Mouse (Mus musculus) c-Kit-positive CD71-negative TER-119-negative erythroid progenitor cells, embryonic 14.5 days (primary cell): Measurements from ENCODE around the gene Zp3.

ENCODE experiments used
- DNase-seq: peaks from one replicate; pipeline ENCODE4 v3.0.0-alpha.2; 2013; ENCODE audit warnings: low read depth

Zp3 gene

DNA sequence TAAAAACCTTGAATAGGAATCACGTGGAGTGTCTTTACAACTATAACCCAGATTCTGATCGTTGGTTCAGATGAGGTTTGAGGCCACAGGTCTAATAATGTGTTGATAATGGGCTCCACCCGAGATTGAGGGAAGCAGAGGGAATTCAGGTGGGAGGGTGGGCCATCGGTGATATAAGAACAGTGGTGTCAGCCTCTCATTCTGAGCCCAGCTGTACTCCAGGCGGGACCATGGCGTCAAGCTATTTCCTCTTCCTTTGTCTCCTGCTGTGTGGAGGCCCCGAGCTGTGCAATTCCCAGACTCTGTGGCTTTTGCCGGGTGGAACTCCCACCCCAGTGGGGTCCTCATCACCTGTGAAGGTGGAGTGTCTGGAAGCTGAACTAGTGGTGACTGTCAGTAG, at the start of gene Zp3:
Gene Zp3, plus strand, starts transcription at position 196 of the 400 bp plus-strand sequence.
- DNase-seq, result no peak

DNA sequence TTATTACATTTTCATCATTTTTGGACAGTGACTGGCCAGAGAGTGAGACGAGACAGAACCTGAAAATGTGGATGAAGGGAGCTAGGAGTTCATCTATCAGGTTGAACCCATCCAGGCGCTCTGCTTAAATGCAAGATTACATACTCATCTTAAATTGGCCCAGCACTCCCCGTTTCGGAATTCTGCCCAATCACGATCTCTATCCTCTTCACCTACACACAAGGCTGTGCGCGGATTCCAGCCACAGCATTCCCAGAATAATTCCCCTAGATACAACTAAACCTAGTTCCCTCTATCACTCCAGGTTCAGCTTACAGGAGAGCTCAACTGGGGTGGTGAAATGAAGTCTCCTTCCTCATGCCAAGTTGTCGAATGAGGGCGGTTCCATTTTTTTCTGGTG, 48.4 kb upstream of the Zp3 start:
- DNase-seq, result no peak

DNA sequence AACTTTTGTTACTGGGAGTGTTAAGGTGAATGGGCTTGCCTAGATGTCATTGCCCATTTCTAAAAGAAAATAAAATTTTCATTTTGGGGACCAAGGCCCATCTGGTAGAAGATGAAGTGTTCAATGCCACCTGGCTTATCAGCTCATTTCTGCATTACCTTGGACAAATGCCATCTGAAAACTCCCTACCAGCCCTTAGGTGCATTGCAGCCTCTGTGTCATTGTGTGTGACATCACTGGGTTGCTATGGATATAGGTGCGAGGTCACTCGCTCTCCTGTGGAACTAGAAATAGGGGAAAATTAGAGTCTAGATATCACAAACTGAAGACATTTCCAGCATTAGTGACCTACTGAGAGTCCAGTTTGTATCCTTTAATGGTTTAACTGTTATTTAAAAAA, 47.5 kb upstream of the Zp3 start:
- DNase-seq, result no peak

DNA sequence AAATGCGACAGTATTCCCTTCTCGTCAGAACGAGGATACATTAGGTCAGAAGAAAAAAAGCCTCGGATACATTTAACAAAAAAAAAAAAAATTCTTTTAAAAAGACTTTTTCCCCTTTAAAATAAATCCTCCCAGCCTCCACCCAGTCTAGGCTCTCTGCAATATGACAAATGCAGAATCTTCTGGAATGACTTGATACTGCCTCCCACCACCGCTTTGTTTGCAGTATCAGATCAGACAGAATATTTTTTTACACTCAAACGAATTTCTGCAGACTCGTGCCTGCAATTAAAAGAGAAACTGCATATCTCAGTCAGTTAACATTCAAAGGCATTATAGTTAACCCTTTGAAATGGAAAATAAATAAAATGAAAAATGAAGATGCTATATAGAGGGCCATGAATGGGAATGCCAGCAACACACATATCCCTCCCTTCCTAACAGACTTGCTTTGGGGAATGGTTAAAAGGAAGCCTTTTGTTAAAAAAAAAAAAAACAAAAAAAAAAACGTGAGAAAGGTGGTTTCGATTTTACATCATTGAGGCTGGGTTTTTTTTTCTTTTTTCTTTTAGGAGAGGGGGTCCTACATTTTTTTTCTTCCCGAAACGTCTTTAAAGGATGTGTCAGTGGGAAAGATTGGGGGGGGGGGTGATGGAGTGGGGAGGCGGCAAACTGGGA, 46.5 kb upstream of the Zp3 start:
- DNase-seq, result no peak

DNA sequence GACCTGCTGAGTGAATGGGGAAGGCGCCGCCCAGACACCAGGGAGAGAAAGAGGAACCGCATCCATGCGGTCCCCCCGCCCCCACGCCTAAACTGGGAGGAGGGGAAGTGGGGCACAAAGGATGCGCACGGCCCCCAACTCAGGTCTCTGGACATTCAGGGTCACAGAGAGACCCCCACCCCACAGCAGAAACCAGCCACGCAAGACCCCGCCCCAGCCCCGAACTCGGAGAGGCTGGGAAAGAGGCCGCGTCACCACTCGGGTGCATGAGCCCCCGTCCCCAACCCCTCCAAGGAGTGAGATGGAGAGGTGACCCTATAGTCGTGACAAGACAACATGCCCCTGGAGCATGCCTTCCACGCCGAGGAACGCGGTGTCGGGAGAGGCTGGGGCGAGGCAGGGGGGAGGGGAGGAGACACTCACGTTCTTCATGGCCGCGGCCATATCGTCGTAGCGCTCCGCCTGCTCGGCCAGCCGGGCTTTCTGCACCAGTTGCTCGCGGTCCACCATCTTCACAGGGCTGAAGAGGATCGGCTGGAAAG, 45.9 kb upstream of the Zp3 start:
- DNase-seq, result peak; percentile 64

DNA sequence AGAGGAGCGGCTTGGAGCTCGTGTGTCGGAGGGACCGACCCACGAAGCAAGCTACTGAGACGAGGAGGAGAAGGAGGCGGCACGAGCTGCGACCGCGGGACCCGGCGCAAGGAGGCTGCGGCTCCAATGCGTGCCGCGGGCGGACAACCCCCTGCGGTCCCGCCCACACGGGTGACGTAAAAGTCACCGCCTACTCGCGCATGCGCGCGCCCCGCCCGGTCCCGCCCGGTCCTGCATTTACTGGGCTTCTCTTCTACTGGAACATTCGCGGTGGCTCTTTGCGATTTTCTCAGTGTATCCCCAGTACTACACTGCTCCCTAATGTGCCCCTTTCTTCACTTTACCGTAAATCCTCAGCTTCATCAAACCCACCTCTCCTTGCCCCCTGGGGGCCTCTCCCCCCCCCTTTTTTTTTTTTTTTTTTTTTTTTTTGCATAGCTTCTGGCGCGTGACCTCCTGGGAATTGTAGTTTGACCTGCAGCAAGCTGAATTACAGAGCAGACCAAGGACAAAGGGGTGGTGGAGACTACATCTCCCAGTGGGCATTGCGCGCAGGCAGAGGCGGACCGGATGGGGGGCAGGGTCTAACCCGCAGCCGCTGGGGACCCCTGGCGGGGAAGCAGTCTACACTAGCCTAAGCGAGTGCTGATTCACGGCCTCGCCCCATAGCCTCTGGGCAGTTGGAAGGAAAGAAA, 45.3 kb upstream of the Zp3 start, which contains the start of gene Ywhag:
Gene Ywhag, minus strand, starts transcription at position 136 of the 695 bp plus-strand sequence.
- peak; percentile 82 for DNase-seq

DNA sequence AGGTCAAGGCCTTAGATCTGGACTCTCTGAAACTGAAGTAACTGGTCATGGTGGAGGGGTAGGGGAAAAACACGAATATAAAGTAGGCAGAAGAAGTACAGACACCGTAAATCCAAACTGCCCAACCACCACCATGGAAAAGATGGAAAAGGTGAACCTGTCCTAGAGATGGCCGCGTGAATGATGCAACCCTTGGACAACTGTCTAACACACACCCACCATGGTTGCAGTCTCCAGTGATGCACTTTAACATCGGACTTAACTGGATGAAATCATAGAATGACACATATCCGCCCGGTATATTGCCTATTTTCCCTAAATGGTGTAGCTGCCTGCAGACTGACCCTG, 44.7 kb upstream of the Zp3 start:
- DNase-seq, result no peak

DNA sequence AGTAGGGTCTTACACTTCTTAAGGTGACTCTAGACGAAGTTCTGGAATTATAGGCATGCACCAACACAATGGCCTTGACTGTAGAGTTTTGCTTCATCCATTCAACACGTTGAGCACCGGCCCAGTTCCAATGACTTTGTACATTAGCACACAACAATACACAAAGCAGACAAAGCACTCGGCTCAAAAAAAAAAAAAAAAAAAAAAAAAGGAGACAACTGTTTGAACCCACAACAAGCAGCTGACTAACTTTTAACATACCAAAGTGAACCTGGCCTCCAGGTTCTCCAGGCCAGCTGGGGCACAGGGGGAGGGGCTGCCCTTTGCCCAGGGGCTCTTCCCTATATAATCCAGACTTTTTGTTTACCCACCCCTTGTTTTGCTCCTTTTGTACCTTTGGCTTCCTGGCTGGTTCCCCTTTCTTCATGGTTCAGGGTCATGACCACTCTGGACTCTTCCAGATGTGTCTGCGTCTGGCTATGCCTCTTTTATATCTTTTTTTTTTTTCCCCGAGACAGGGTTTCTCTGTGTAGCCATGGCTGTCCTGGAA, 44.2 kb upstream of the Zp3 start:
- no peak for DNase-seq

DNA sequence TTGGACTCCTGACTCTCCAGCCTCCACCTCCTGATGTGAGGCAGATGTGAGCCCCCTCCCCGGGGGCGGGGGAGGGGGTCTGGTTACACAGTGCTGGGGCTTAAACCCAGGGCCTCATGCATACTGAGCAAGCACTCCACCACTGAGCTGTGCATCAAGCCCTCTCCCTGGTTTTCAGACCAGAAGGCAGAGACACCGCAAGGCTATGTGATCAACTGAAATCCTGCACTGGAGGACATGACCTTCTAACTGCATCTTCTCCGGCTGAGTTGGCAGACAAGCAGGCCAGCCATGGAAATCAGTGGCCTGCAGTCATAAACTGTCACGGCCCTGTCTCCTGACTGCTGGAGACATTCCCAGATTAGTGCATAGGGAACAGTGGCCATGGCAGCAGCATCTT, 39.3 kb upstream of the Zp3 start:
- no peak for DNase-seq

DNA sequence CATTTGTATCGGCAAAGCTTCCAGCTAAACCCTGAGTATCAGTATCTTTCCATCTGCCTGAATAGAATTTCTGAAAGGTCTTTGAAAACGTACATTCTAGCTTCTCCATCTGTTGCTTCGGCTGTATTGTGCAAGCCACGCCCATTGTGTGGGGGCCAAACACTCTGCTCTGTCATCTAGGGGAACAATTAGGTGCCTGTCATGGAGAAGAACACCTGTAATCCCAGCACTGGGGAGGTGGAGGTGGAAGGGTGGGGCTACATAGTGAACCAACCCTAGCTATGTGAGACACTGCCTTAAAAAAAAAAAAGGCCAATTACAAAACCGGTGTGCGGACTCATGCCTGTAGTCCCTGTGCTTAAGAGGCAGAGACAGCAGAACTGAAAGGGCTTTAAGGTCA, 37.2 kb upstream of the Zp3 start:
- DNase-seq, result no peak

DNA sequence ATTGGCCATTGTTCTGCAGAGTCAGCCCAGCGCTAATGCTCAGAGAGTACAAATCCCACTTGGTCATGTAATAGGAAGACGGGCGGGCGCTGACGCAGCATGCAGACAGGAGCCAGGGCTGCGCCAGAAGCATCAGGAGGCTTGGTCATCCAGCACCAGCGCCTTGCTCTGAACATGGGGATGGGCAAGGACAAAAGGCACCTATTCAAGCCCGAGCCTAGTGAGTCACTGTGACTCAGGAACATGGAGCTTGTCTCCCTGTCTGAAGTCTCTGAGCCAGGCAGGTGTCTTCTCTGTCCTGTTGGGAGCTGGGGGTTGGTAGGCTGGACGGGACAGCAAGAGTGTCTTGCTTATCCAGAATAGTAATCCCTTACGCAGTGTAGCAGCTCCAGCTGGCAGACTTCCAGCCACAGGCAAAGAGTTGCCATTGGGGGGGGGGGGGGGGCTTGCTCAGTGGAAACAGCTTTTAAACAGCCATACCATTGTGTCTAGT, 33.9 kb upstream of the Zp3 start:
- DNase-seq, result no peak

DNA sequence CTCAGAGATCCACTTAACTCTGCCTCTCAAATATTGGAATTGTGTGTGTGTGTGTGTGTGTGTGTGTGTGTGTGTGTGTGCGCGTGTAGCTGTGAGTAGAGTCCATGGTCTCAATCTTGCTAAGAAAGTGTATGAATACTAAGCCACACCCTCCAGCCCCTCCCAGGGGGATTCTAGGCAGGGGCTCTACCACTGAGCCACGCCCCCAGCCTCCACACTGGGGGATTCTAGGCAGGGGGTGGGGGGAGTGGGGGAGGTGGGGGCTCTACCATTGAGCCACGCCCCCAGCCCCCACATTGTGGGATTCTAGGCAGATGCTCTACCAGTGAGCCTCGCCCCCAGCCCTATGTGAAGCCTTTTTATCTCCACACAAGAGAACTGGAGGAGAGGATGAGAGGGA, 33.3 kb upstream of the Zp3 start:
- no peak for DNase-seq

DNA sequence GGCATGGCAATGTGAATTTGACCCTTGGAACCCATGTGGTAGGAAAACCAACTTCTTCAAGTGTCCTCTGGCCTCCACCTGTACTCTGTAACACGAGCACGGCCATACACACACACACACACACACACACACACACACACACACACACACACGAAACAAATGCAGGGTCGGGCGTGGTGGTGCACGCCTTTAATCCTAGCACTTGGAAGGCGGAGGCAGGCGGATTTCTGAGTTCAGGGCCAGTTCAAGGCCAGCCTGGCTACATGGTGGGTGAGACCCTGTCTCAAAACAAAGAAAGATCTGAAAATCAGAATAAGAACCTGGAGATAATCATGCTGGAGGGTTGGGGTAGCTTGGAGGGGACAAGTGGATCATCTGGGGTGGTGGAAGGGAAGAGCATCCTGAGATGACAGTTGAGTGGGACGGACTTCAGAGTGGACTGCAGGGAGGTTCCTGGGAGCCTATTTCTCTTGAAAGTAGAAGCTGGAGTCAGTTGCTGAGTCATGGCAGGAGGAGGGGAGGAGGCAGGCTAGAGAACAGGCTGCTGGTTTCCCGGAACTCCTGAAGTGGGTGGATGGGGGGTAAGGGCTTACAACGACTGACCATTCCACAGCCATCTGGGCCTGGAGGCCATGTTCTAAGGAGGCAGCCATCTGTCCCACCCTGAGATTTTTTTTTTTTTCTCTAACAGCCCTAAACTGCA, 29.0 kb upstream of the Zp3 start:
- DNase-seq, result no peak

DNA sequence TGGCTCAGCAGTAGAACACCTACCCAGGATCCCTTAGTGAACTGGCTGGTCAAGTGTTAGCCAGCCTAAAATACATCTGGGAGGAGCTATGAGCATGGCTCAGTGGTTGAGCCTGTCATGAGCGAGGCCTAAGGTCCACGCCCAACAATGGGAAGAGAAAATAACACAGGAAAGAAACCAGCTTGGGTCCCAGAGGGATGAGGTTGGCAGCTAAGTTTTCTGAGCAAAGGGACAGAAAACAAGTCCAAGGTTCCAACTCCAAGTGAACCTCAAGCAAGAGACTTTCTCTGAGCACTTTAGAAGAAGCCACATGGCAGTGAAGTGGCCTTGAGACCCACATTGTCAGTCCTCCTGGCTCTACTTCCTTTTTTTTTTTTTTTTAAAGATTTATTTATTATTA, 28.2 kb upstream of the Zp3 start:
- no peak for DNase-seq

DNA sequence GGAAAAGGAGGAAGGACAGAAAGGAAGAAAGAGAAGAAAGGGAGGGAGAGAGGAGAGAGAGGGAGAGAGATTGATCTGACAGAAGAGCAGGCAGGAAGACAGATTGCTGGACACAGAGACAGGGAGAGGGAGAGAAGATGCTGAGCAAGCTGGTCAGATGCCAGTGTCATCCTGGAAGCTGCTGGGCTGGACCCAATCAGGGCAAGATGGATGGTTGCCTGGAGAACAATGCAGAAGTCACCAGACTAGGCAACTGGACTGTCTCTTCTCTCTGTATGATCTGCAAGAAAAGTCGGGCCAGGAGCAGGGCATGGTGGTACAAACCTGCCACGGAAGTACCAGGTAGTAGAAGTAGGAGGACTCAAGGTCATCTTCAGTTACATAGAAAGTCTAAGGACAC, 27.1 kb upstream of the Zp3 start:
- DNase-seq, result no peak

DNA sequence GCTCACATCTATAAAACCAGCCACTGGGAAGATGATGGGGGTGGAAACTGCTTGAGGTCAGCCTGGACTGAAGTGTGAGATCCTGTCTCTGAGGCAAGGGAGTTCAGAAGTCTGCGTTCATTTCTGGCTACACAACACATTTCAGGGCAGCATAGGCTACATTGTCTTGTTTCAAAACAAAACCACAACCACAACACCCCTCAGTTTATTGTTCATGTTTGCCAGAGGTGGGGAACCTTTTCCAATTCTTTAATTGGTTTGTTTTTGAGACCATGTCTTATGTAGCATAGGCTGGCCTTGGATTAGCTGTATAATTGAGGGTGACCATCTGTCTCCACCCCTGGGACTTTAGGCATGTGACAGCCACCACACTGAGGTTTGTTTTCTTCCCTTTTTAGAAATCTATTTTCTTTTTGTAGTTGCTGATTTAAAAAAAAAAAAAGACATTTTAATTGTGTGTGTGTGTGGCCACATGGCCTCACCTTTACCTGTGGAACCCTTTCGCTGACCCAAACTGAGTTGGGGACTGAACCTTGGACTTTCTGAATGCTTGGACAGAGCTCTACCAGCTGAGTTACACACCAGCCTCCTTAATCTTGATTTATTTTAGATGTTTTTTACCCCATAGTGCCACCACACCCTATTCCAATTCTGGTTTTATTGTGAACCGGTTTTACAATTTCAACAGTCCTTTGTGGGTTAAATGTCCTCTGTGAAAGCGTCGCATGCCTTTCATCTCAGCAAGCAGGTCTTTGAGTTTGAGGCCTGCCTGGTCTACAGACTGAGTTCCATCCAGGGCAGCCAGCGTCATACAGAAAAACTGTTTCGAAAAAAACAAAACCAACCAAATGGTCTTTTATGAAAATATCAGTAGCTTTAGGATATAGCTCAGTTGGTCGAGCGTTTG, 23.3 kb upstream of the Zp3 start:
- no peak for DNase-seq

DNA sequence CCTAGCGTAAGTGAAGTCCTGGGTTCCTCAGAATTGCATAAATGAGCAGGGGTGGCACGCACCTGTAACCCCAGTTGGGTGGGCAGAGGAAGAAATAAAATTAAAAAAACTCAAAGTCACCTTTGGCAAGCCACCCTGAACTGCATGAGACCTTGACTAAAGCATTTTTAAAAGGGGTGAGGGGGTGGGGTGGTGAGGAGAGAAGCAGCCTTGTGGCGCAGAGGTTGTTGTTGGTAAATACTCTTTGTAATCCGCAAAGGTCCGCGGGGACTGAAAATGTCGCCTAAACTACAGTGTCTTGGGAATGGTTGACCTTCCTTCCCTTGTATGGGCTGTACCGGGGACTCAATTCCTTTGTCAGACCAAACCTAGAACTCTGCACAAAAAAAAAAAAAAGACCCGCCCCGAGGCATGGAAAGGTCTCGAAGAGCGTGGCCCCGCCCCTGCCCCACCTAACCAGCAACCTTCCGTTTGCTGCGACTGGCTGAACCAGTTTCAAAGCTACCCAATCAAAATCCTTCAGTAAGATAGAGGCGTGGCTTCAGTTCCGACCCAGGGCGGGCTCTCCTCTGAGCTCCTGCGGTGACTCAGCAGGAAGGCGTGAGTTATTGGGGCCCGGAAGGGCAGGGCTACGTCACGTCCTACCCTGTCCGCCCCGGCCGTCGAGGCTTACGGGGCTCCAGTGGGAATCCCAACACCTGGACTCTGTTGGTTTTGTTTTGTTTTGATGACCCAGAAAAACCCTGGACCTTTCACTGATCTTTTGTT, 22.5 kb upstream of the Zp3 start:
- peak; percentile 96 for DNase-seq

DNA sequence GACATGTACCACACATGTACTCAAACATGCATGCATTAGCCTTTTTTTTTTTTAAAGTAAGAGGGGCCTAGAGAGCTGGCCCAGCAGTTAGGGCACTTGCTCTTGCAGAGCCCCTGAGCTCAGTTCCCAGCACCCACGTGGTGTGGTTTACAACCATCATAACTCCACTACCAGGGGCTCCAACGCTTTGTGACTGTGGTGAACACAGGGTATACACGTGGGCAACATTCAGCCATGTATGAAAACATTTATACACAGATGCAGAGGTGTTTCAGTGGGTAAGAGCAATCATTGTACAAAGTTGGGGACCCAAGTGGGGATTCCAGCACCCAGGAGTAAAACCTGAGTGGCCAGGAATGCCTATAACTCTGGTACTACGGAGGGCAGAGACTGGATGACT, 21.5 kb upstream of the Zp3 start:
- DNase-seq, result no peak

DNA sequence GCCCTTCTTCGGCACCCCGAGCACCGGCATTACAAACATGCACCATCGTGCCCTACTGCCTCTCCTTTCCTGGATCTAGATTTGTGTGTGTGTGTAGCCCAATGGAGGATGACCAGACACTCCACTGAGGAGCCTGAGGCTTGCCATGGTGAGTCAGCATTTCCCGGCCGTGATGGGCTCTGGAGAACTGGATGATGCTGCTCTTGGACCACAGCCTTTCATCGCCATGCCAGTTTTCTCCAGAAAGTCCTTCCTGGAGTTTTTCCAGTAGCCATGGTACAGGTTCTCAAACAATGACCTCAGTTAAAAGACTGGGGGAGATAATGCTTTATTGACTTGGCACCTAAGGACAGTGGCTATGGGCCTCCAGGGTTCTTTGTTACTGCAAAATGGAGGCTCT, 20.0 kb upstream of the Zp3 start:
- DNase-seq, result no peak

DNA sequence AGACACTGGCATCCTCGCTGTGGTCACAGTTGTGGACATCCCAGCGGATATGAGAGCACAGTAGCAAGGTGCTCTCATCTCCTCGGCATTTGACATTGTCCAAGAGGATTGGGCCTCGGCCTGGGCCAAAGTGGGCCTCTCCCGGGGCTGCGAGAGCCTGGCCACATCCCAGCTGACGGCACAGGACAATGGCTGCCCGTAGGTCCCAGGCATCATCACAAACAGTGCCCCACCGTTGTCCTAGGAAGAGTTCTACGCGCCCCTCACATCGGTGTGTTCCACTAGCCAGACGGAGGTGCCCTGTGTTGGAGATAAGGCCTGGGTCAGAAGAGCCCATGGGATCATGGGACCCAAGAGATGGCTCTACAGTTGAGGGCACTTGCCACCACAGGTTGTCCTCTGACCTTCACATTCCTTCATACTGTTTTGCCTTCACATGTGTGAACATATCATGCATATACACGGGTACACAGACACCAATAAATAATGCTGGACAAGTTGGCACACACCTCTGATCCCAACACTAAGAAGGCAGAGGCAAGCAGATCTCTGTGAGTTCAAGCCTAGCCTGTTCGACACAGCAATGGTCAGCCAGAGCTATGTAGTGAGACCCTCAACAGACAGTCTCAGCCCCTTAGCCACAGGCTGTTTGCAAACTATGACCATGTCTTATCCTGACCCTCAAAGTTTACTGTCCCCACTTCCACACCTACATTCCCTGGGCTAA, 18.8 kb upstream of the Zp3 start:
- no peak for DNase-seq
